Mouse (Mus musculus) Muller cell, postnatal 12 days (primary cell): ENCODE data around the gene Thbs4.

Experiments
- DNase-seq: peaks from one replicate; pipeline ENCODE4 v3.0.0-alpha.2; 2015; ENCODE audit errors: inconsistent ontology term

The Thbs4 gene

DNA sequence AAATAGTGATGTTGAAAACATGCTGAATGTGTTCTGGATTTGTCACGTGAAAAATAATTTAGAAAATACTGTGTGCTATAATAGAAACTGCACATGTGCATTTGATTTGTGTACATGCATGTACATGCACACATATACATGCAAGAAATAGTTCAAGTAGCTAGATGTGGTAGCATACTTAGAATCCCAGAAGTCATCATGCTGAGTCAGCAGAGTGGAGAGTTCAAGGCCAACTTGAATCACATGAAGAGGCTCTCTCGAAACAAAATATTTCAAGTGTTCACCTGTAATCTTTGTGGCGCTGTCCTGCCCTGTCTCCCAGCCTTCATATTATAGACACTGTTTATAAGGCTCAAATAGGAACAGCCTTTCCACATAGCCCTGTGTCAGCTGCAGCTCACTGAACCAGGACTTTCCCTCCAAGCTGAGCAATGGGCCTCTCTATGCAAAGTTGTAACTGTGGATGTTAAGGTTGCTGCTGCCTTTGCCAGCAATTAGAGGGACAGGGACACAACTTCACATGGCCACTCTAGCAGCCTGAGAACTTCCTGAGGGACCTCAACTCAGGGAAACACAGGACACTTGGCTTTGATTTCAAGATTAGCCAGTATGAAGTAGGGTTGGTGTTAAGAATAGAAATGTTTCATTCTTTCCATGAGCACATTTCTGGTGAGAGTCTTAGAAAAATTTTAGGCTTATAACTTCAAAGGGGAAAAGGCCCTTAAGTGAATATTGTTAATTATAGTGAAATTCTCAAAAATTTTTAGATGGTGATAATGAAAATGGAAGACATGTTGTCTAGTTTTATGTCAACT is 76.6 kb downstream of the Thbs4 start:
- DNase-seq = no peak

DNA sequence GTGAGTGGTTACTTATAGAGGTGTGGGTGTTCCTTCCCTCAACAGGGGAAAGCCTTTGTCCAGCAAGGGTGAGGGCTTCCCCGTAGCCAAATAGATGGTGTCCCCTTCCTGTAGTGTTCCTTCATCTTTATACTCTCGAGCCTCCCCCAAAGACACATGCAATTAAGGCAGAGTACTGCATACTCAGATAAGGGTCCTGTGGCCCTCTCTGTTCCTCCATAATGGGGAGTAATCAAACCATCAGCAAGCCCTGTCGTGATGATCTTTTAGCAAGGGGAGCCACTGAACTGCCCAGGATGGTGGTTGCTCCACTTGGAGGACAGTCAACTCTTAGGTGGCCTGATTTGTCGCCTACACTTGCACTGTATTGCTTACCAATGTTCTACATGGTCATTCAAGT is 82.0 kb downstream of the Thbs4 start:
- no peak for DNase-seq

DNA sequence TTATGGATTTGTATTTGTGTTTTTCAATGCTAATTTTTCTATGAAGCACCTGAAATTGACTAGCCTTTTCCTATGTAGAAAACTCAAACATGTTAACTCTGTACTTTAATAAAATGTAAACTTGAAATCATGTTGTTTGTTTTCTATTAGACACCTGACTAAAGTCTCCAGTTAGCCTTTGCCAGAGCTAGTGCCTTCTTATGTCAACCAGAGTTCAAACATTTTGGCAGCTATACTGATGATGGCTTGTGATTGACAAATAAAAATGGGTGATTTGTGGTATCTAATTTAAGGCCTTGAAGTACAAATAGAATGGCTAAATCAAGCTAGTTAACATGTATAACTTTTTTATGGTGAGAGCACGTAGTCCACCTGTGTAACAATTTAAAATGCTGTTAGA is 82.8 kb downstream of the Thbs4 start:
- no peak for DNase-seq

DNA sequence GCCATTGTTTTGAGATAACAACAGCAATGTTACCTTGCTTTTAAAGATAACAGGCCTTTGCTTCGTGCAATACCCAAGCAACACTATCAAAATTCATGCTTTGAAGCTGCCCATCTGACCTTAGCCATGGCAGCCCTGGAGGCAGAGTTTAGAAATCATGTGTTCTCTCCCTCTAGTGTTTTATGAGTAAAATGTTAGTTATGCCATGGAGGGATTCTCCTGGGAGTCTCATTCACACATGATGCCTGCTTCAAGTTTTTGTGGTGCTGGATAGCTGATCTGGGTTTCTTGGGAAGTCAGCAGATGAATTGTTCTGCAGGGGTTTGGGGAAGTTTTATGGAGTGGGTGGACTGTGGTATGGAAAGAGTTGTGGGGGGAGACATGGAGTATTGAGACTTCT is 84.3 kb downstream of the Thbs4 start:
- DNase-seq = no peak

DNA sequence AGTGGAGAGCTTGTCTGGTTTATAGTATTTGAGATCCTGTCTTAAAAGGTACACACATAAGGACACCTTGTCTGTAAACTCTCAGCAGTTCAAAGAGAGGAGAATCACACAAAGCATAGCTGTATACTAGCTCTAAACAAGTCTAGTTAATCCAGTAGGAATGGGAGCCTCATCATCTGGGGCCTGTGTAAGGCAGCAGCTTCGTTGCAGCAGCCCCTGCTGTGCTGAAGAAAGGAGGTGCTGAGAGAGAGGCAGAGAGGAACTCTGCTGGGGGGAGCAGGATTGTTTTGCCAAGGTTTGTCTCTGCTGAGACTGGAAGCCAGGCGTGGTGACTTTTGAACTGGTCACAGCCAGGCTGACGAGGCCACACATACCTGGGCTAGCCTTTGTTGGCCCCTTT is 85.1 kb downstream of the Thbs4 start:
- DNase-seq = no peak

DNA sequence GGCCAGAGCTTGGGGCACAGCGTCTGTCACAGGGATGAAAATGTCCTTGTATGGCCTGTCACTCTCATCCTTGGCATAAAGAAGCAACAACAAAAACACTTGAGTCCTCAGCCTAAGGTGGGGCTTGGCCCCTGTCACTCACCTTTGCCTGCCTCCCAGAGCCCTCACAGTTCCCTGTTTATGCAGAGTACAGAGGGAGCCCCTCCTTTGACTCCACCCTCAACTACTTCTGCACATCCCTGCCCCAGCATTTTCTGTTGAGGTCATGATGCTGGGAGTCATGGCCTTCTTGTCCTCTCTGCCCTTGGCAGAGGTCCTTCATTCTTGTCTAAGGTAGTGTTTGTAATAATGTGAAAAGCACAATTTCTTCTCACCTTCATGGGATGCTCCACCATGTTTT is 86.2 kb downstream of the Thbs4 start:
- no peak for DNase-seq

DNA sequence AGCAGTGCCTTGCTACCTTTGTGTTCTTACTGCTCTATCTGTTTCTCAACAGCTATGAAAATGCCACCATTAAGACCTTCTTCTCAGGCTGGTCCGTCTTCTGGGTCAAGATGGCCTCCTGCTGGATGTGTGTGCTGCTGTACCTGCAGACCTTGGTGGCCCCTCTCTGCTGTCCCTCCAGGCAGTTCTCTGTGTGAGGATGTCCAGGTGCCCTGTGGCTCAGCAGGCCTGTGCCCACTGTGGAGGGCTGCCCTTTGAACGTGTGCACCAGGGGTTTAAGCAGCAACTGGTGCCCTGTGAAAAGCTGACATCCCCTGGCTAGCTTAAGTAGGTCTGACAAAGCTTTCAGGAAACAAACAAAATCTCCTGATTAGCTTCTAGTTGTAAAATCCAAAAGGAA is 86.7 kb downstream of the Thbs4 start:
- no peak for DNase-seq

DNA sequence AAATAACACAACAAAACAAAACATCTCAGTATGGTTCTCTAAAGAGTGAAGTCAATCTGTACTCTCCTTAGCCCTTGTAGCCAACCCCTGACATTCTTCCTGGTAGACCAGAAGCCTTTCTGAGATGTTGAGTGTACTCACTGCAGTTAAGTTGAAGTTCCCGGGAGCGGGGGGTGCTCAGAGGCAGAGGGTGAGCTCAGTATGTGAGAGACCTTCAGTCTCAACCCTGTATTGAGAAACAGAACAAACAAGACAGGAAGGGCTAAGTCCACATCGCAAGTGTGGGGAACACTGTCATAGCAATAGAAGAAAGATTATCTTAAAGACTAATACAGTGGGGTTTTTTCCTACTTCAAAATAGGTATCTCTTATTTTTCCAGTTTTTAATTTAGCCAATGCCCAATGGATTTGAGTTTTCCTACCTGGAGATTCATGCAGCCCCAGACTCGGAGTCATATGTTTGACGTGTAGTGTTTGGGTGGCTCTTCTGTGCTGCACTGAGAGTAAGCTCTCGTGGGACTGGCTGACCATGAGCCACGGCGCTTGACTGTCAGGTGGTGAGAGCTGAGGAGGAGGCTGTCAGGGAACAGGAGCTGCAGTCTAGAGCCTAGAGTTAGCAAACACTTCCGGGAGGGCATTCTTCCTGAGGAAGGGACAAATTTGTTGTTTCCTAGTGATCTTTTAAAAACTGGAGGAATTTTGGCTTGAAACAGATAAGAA is 88.1 kb downstream of the Thbs4 start:
- no peak for DNase-seq

DNA sequence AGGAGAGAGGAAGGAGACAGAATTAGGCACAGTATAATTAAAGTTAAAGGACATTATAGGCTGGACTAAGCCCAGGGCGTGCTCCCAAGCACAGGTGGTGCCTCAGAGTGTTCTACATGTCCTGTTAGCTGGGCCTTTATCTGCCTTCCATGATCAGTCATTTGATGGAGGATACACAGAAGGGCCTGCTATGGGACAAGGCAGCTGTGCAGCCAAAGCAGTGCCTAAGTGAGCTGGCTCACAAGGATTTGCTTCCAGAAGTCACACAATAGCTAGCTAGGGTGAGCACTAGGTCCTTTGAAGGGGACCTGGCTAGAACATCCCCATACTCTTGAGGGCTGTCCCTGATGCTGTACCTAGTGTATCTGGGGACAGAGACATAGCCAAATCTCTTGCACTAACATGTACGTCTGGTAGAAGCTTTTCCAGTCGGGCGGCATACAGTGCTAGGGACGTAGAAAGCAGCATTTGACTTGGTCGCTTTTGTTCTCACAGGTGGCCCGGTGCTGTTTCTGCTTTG is 89.5 kb downstream of the Thbs4 start:
- no peak for DNase-seq

DNA sequence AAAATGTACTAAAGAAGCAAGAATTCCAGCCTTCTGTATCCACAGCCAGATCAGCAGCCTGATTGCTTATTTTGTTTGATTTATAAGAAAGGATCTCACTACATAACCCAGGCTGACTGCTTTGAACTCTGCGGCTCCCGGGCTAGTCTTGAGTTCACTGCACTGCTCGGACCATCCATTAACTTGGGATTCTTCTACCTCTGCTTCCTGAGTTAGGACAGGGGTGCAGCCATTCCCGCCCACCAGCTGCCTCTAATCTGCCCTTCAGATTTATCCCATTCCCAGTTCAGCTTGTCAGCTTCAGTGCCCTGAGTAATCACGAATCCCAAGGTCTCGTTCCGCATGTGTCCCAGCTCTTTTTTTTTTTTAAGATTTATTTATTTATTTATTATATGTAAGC is 90.4 kb downstream of the Thbs4 start:
- DNase-seq = no peak

DNA sequence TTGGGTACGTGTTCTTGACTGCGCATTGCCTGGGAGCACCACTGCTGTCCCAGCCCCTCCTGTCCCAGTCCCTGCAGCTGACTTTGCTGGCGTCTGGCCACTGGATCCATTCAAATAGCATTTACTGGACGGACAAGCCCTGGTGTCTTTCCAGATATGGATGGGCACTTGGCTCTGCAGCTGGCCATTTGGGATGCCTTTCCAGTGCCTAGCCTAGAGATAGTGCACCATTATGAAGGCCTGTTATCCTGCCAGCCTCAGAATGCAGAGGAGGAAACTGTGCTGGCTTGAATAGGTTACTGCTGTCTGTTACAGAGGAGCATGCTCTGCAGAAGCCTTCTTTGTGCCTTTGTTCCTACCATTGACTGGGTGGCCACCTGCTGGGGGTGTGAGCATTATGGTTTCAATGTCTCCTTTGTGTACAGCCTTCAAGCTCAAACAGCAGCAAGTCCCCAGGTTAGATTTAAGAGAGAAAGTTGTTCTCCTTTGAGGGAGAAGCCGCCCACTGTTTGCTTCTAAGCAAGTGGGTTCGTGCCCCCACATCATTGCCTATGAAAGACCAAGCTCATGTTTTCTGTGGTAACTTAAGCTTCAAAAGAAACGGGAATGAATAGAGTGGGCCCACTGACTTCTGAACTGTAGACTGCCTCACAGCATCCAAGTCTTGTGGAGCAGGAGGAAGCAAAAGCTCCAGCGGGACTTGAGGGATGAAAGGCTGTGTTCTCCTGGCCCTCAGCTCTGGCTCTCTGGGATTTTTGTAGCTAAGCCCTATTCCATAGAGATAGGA is 91.2 kb downstream of the Thbs4 start:
- DNase-seq = peak; percentile 70

DNA sequence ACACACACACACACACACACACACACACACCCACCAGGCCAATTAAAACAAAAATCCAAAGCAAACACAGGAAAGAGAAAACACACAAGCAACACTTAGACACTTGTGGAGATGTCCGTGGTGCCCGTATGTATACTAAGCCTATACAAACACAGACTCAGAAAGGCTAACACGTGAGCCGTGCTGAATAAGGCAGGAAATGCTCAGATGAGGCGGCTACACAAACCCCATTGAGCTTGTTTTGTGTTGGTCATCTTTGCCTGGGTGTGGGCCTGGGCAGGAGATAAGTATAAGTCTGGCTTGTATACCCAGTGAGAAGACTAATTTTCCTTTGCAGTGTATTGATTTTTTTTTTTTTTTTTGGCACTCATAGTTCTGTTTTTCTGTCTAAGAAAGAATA is 92.6 kb downstream of the Thbs4 start:
- no peak for DNase-seq
